In genomic region chr12:83742834-83743233, GRCm38 (mm10) we compare ENCODE assay signal across 10 mouse cellular contexts. TPM values are rescaled to one million over a fixed set of nuclear protein-coding genes. Genes with fewer than 3 reads are reported as not detected.
"Had no signal": no experiment of that assay in that cellular context is flagged by ENCODE, and none has a peak within 500 bp of the region (broad histone marks: within the 10 kb centered on the region; RNA-seq: fewer than 3 reads in every experiment).

No protein-coding gene starts in this region.

- ATAC-seq: liver, embryonic 12.5 days; midbrain, embryonic 15.5 days had no signal

- DNase-seq: kidney, adult 8-10 months; kidney, postnatal 14 days; lung, embryonic 14.5 days; lung, postnatal 14 days; retina, postnatal 1 day; right cerebral cortex, postnatal 14 days; thymus, postnatal 4 days had no signal

RNA-seq across cellular contexts. Expression of gene Papln, which starts 20.6 kb away (rescaled TPM):
- total RNA-seq: monocyte, adult 5-6 weeks had no signal
